Mouse (Mus musculus) brain, adult 2 months (tissue): ENCODE data around the gene Cd81.
A peak's percentile ranks its signal among the peaks of the same experiment; 100 is the strongest.

Experiments
- DNase-seq: peaks from one replicate; pipeline ENCODE4 v3.0.0; 2011; ENCODE audit warnings: low read depth, low spot score

Cd81 gene

DNA sequence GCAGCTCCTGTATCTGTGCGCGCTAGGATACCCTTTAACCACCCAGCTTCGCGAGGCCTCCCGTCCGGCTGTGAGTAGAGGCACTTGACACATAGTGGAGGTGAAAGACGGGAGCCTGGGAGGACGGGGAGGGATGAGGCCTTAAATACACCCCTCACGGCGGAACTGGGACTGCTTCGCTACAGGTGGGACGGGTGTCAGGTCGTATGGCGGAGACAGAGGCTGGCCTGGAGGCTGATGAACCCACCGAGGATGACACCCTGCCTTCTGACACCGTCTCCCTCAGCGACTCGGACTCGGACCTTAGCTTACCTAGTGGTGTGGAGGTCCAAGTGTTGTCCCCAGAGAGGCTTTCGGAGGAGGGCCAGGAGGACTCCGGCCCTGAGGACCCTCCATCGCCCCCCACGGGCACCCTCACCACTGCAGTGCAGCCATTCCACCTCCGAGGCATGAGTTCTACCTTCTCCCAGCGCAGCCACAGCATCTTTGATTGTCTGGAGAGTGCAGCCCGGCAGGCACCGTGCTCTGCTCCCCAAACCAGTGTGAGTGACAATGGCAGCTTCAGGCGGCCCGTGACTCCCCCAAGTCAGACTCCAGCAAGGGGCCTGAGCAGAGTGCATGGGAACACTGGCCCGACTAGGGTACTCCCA lies 17.3 kb downstream of the Cd81 start:
- DNase-seq: no peak

DNA sequence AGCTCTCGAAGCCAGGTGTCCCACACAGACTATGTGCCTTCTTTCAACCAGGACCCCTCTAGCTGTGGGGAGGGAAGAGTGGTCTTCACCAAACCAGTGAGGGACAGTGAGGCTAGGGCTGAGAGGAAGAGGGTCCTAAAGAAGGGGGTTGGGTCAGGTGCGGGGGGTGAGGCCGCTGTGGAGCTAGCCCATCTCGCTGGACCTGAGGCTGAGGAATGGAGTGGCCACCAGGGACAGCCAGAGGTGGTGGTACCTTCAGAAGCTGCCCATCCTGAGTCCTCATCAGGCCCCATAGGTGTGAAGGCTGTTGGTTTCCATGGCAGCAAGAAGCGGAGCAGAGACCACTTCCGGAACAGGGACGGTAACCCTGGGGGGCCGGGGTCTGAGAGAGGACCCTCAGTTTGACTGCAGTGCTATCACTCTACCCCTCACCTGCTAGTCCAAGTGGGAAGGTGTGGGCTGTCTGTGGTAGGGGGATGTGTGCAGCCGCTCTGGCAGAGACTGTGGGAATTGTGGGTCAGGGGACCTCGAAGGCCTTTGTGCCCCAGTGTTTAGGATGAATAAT lies 18.0 kb downstream of the Cd81 start:
- DNase-seq: no peak

DNA sequence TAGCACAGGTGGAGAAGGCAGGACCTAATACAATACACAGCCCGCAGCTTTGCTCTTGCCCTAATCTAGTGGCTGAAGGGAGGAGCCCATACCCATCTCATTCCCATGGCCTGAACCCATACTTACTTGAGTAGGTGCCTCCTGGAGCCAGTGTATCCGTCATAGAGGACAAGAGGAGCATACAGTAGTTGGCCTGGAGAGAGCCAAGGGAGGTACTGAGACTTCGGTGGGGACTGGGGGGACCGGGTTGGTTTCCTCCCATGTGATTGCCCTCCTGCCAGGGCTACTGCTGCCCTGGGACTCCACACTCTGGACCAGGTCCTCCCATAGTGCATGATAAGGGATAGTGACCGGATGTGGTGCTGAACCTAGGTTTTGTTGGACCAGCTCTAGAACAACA lies 20.1 kb downstream of the Cd81 start:
- DNase-seq: no peak

DNA sequence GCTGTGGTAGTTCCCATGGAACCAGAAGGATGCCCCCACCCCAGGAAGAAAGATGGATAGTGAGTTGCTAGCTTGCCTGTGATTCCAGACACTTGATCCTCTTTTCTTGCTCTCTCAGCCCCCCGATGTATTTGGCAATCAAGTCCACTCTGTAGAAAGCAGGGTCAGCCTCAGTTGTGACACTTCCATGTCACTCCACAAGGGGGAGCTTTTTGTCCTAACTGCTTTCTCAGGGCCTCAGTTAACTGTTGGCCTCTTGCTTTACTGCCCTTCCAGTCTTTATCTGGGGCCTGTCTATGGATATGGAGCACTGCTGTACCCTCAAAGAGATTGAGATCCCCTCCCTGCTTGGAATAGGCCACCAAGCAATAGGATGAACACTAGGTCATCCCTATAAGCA lies 20.5 kb downstream of the Cd81 start:
- peak; percentile 54 for DNase-seq

DNA sequence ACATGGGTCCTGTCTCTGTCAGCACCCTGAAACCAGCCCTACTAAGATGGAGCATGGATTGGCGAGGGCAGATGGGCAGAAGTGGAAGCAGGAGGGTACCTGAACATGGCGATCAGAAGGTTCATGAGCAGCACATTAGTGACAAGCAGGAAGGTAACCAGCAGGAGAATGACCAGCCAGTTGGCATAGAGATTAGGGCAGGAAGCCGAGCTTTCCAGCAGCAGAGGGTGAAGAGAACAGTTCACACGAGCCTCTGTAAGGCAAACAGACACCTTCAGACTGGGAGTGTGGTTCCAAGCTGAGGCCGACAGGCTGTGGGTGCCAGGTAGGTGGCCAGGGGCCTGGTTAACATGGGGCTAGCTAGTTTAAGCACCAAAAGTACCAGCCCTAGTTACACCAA lies 22.9 kb downstream of the Cd81 start:
- DNase-seq: no peak

DNA sequence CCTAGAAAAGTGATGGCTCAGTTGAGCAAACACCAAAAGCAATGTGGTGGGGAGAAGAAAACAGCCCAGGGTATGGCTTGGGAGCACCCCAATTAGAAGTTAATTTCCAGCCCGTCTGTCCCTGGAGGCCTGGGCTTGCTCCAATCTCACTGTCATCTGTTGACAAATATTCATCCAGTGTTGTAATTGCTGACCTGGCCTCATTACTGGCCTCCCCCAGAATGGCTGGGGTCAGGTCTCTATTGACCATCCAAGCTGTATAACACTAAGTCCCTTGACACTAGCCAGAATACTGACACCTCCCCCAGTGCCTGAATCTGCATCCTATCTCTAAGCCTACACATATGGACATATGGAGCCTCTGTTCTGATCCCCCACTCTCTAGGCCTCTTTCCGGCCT lies 24.8 kb downstream of the Cd81 start:
- no peak for DNase-seq

DNA sequence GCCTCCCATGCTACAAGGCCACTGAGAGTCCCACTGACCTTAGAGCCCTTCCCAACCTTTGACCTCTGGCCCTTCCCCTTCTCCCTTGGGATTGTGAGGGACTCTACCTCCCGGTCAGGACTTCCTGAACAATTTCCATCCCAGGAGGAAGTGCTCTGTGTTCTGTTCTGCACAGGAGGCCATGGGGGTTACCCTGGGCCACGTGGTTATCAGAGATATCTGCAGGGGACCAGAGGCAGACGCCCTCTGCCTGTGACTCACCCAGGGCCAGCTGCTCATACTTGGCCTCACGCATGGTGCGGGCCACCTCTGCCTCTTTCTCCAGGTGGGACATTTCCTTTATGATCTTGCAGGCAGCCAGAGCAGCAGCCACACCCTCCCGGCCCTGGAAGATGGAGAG lies 29.5 kb downstream of the Cd81 start:
- no peak for DNase-seq

DNA sequence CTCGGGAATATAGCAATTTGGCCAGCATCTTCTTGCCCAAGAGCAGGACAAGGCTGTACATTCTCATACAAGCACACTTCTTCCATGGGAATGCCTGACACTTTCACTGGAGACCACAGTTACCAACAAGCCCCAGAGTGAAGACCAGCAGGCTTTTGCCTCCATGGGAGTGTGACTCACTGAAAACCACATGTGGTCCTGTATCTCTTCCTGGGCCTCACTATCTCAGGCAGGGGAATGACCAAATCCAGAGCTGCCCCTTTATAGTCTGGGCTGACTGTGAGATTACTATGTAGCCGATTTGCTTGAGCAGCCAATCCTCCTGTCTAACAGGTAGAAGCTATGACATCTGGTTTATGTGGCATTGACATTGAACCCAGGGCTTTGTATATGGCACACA lies 31.2 kb downstream of the Cd81 start:
- no peak for DNase-seq

DNA sequence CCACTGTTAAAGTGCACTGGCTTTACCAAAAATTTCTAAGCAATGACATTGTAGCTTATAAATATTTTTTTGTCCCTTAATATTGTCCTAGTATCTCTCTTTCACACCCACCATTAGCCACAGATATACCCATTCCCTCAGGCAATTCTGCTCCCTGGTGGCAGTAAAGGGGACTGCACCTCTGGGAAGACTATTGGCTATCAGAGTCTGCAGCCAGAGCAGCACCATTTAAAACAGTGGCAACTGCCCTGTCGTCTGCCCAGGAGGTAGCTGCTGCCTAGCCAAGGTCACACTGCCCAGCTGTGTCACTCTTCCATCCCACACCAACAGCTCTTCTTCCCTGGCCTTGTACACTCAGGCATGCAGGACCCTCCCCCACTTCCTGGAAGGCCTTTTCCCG lies 33.8 kb downstream of the Cd81 start:
- peak; percentile 44 for DNase-seq

DNA sequence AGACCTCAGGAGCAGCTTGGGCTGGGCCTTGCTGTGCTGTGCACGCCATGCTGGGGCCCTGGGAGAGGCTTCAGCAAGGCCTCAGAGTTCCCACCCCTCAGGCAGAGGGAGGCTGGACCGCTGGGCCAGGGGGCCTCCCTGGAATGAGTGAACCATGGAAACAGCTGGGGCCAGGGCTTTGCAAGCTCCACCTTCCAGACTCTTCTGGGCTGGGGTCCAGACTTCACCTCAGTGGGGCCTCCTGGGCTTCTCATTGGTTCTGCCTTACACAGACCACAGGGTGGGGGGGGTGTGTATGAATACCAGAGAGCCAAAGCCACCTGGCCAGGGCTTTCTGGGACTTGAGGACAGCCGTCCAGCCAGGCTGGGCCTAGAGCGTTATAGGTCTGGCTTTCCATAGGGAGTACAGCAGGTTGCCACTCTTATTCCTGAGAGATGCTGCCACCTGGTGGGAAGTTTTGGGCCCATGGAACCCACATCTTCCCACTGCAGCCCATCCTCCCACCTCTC lies 34.6 kb downstream of the Cd81 start:
- DNase-seq: no peak

DNA sequence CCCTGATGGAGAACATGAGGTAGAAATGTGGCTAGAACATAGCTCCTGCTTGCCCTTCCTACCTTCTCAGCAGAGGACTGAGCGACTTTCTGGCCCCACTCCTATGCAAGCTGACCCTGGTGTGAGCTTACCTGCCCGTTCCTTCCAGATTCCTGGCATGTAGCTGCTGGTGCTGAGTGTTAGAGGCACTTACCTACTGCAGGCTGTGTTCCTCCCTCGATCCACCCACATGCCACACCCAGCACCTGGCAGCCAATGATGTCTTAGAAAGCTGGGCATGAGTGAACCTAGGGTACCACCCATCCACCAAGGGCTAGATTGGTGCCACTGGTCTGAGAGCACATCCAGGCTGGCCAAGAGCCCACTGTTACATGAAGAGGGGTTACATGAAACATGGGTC lies 41.3 kb downstream of the Cd81 start:
- DNase-seq: no peak

DNA sequence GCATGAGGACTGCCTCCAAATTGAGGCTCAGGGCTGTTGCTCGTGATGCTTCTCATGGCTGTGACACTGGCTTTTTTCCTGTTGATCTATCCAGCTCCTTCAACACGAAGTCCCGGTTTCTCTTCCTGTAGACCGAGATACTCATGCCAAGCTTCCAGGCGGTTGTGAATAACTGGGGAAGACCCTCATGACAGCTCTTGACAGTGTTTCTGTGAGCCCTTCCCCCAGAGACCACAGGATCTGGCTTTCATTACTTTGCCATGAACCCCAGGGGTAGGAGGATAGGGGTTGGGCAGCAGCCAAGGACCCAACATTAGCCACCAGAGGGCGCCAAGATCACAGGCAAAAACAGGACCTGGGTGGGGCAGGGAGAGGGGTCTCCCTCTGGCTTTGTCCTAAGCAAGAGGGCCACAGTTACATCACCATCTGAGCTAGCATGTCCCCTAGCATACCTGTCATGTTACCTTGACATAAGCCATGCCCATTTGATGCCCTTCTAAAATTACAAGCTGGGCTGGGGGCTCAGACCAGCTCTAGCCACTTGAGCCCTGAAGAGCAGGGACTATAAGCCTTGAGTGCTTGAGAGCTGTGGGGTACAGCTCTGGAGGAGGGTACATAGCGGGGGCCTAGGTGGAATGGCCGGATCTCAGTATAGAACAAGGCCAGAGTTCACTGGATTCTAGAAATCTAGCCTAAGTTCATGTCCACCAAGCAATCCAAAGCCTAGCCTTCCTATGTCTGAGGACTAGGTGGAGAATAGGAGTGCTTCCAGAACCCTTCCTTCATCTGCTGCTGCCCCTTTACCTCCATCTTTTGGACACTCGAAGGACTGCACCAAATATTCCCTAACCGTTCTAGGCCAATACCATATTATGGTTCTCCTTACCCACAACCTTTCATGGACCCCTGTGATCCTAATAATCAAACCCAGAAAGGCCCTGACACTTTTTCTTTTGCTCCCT lies 42.3 kb downstream of the Cd81 start, which contains the start of gene Trpm5:
Trpm5 (minus strand) TSS at position 51 of the 962 bp plus-strand sequence.
- DNase-seq: peak; percentile 35

DNA sequence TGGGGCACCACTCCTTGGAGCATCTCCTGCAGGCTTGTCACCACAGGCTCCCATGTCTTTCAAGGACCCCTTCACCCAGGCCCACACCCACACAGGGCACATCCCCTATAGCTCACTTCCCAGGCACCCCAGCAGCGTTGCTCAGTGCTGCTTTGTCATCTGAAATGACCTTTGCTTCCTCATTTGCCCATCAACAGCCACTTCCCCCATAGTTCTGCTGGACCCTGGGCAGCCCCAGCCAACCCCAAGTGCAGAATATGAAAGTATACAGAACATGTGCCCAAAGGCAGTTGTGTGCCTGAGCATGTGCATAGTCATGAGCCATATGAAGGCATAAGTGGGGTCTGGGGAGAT lies 43.0 kb downstream of the Cd81 start:
- DNase-seq: no peak

DNA sequence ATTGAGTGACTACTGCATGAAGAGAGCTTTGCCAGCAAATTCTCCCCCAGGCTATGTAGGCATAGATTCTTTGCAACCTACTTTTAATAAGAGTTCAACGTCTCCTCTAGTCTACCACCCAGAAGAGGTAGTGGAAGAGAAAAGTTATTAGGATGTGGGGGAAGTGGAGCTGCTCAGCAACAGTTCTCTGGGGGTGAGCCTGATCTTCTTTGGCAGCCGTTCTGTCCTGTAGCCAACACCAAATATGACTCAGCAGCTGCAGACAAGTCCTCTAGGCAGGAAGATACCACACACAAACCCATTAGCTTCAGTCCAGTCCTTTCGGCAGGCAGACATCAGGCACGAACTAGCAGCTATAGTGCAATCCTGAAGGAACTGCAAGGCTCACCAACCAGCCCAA lies 48.2 kb downstream of the Cd81 start:
- peak; percentile 63 for DNase-seq

DNA sequence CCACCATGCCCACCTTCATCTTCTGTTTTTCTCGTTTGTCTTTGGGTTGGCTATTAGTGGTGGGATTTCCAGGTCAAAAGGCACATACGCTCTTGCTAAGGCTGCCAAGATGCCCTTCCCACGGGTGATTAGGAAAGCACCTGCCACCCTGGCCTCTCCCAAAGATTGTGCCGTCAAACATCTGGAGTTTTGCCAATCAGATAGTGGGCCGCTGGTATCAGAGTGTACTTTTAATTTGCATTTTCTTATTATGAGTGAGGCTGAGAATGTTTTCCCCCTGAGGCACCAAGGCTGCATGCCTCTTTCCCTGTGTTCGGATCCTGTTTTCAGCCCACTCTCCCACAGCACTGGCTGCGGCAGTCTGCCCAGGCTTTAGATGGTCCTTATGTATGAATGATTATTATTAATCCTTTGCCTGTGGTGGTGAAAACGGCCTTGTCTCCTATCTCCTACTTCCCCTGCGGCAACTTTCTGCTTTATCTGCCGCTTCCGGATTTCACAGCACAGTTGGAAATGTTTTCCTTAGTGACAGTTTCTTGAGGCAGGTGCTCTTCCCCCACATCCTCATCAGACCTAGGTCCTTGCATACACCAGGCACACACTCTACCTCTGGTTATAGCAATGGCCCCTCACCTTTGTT lies 52.8 kb downstream of the Cd81 start:
- no peak for DNase-seq

DNA sequence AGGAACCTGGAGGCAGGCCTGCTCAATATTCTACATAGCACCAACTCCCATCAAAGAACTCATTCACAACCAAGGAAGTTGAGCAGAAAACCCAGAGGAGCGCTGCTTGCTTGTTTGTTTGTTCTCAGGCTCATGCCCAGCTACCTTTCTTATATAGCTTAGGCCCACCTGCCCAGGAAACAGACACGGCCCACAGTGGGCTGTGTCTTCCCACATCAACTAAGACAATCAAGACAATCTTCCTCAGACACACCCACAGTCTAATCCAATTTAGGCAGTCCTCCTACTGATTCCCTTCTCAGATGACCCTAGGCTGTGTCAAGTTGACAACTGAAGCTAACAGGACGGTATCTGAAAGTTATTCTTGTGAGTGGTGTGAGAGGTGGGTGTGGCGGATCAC lies 53.5 kb downstream of the Cd81 start, which contains the start of gene Kcnq1:
Kcnq1 (plus strand) TSS at position 301 of the 400 bp plus-strand sequence.
- no peak for DNase-seq

DNA sequence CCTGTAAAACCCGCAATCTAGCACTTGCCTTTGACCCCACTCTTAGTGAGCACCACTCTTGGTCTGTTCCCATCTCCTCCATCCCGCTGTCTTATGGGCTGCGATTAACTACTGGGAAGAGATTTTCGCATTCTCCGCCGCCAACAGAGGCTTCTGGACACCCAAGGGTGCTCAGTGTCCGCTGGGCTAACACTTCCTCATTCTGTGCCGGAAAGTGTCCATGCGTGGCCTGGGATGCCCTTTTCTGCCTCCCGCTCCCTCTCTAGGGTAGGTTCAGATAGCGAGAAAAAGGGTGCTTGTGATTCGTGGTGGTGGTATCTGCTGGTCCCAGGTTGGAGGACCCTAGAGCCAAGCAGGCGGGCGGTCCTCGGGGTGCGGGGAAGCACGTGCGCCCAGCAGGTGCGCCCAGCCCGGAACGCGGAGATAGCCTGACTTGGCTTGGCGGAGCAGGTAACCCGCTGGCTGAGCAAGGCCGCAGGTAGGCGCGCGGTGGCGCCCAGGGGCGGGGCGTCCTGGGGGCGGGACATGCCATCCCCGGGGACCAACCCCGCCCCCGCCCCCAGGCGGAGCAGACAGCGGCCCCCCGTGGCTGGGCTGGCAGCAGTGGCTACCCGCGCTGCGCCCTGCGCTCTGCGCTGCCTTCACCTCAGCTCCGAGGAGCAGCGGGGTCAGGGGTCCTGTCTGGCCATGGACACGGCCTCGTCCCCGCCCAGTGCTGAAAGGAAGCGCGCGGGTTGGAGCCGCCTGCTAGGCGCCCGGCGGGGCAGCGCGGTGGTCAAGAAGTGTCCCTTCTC lies 54.3 kb downstream of the Cd81 start:
- no peak for DNase-seq

DNA sequence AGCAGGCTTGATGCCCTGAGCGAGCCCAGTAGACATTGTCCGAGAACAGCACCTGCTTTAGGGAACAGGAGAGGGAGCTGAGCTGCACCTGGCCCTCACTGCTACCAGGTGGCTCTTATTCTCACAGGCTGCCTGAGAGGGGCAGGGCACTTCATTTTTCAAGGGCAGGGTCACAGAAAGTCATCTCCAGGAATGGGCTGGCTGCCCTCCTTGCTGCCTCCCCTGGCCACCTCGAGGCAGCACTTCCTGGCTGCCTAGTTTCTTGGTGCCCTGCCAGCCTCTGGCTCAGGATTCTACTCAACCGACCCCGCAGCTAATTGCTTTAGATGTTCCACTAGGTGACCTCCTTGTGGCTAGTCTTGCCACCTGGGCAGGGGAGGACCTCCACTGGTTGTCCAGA lies 55.7 kb downstream of the Cd81 start:
- peak; percentile 22 for DNase-seq

DNA sequence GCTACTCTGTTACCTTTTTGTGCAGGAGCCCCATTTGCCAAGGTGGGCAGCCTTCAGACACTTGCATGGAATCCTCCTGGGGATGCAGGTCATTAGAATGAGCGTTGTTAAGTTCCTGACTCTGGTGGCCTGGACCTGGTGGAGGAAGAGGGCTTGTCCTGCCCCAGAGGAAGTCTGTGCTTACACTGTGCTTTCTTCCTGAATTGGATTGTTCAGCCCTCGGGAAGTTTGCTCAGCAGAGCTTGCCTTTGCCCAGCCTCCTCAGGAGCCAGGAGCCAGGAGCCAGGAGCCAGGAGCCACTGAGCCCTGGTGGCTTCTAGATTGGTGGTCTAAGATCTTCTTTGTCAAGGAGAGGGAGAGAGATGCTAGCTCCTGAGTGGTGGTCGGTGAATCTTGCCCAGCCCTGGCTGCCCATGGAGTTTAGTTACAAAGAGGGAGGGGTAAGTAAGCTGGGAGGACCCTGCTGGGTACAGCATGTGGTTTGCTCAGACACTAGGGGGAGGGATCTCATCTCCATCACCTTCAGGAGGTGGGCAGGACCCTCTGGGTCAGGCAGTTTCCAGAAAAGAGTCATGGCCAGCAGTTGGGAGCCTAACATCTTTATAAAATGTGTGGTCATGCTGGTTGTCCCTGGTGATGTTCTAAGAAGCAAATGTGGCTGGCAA lies 56.6 kb downstream of the Cd81 start:
- DNase-seq: no peak

DNA sequence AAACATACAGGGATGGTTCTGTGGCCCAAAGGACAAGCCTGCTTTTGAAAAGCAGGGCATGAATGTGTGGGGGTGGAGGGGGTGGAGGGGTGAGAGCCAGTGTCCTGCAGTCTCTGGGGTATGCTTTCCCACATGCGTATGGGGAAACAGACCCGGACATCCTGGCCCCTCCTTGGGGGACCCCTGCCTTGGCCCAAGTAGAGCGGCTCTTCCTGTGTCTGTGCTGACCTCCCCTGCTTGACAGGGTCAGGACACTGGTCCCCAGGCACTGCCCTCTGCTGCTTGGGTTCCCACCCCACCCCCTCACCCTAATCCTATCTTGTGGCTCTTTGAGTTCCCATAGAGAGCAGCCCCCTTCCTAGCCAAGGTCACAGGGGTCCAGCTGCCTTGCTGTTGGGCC lies 57.2 kb downstream of the Cd81 start:
- DNase-seq: no peak

DNA sequence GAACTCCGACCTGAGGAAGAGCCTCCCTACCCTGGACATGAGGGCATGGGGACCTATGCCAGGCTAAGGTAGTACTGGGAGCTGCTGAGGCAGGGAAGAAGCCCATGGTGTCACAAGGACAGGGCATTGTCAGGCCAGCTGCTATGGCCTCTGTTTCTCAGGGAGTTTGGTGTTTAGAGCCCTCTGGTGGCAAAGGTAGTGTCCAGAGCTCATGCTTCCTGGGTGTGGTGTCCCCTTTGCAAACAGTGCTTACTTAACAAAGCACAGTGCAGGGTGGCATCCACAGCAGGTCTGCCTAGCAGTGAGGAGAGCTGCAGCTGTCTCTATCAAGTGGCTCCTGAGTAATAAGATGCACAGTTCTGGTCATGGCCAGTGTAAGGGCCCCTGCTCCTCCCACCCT lies 58.3 kb downstream of the Cd81 start:
- DNase-seq: no peak
